8 mouse cellular contexts compared by ENCODE assay signal in genomic region chr1:43730491-43730924, GRCm38 (mm10). TPM values are rescaled to one million over a fixed set of nuclear protein-coding genes. Genes with fewer than 3 reads are reported as not detected.
DNase-seq lines count a peak whose midpoint lies in the region; ATAC-seq and TF ChIP-seq lines count a peak whose summit lies in the region.
"Had no signal": no experiment of that assay in that cellular context is flagged by ENCODE, and none has a peak within 500 bp of the region (broad histone marks: within the 10 kb centered on the region; RNA-seq: fewer than 3 reads in every experiment).

1500015O10Rik (plus strand) TSS chr1:43730602.

- TF ChIP-seq CTCF in brain, embryonic 14.5 days (IDR thresholded peaks at IDR 0.05; ENCODE audit: borderline replicate concordance, extremely low read depth, insufficient read depth, insufficient read length): no peak

- intact Hi-C loops in left cerebral cortex, postnatal 14 days (cut with DNase I): loop anchor here (5.0 kb wide), 1 partner anchor 33 kb away; no protein-coding TSS in a partner anchor

- H3K4me1 ChIP-seq in intestine, embryonic 15.5 days (replicated peaks): peaks cover 5% of the 10 kb centered on the region; the same call in 1 of the 2 replicates
- H3K4me1 ChIP-seq: midbrain, embryonic 12.5 days had no signal

- peak; percentile 25 for DNase-seq in NIH3T3 (ENCODE audit: low read depth)
- DNase-seq in brain, embryonic 14.5 days (ENCODE audit: low read depth): peak; percentile 91
- DNase-seq in gastrocnemius, adult 18-20 months (ENCODE audit: low spot score): peak; percentile 31
- peak; percentile 63 to 74 for DNase-seq in left cerebral cortex, postnatal 14 days (ENCODE audit: low spot score in 2 of 2)
- DNase-seq in ovary, postnatal 36 days (ENCODE audit: low spot score): peak; percentile 83
- DNase-seq in embryo, embryonic 10 days (ENCODE audit: low spot score): no peak

- no peak within 1 kb of the TSS for H3K4me3 ChIP-seq in intestine, embryonic 15.5 days (replicated peaks)
- H3K4me3 ChIP-seq: midbrain, embryonic 12.5 days had no signal

- WGBS in intestine, embryonic 15.5 days: 60% methylated on average over 16 of the region's 16 CpGs

- H3K9me3 ChIP-seq in intestine, embryonic 15.5 days: no peaks in the 10 kb centered on the region
- H3K9me3 ChIP-seq: midbrain, embryonic 12.5 days had no signal

- 0 out of 2 replicates have a peak within 1 kb of the TSS, but pooled peaks have one; percentile 4 for H3K4me2 ChIP-seq in intestine, embryonic 15.5 days (replicated peaks)
- H3K4me2 ChIP-seq: midbrain, embryonic 12.5 days had no signal

- H3K27ac ChIP-seq in intestine, embryonic 15.5 days: no peak within 1 kb of the TSS
- H3K27ac ChIP-seq: midbrain, embryonic 12.5 days had no signal

- H3K9ac ChIP-seq in intestine, embryonic 15.5 days: no peak within 1 kb of the TSS
- H3K9ac ChIP-seq: midbrain, embryonic 12.5 days had no signal

- ATAC-seq in intestine, embryonic 15.5 days: 0 out of 2 replicates have a peak, but pooled peaks have one; percentile 47

- H3K36me3 ChIP-seq in intestine, embryonic 15.5 days: no peaks in the 10 kb centered on the region
- H3K36me3 ChIP-seq: midbrain, embryonic 12.5 days had no signal

- TF ChIP-seq POLR2A in brain, embryonic 14.5 days (IDR thresholded peaks at IDR 0.05; ENCODE audit: borderline replicate concordance, extremely low read depth, insufficient read depth, insufficient read length, poor library complexity, severe bottlenecking): no peak

- H3K27me3 ChIP-seq in intestine, embryonic 15.5 days (replicated peaks): no peaks in the 10 kb centered on the region
- H3K27me3 ChIP-seq: midbrain, embryonic 12.5 days had no signal

RNA-seq across cellular contexts. Expression of gene 1500015O10Rik, which starts in this region (rescaled TPM):
- polyA plus RNA-seq in brain, embryonic 14.5 days (2012; rRNA removed): 9.5 and 15.9 TPM in 2 replicates
- total RNA-seq in gastrocnemius, adult 18-20 months (2021): 1 to 10 TPM; 1.5 to 4.0 TPM
- polyA plus RNA-seq in intestine, embryonic 15.5 days (2015; fragmentation: Nextera tagmentation; extraction: Ambion mirVana): 3.5 and 4.4 TPM in 2 replicates
- total RNA-seq in left cerebral cortex, postnatal 14 days (2021): 1 to 10 TPM; 5.0 to 5.5 TPM
